ENCODE assay signal across 8 mouse cellular contexts in the genomic region with DNA sequence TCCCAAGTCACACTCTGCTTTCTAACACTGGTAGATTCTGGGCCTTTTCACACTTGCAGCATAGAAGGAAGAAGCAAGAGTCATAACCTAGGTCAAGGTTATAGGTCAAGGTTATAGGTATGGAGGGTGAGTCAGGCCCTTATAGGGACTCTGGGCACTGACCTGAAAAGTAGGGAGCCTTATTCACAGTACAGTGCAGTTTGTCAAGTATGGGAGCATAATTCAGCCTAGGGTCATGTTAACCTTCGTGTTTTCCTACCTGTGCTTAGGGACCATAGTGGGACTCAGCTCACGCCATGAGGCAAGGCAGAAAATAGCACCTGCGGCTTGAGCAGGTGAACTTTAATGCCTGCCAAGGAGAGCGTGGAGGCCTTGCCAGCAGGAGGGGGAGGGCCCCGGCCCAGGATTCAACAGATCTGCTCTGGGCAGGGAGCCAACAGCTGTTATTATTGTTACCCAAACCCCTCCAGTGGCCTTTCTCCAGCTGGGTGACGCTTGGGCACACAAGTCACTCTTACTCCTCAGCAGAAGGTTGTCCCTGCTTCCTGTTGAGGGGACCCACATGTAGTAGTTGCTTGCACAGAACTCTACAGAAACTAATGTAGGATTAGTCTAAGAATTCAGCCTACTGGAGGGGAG. TPM values are rescaled to one million over a fixed set of nuclear protein-coding genes. Genes with fewer than 3 reads are reported as not detected.
DNase-seq lines count a peak whose midpoint lies in the region; ATAC-seq lines count a peak whose summit lies in the region.

No protein-coding gene starts in this region.

- peaks cover 37% of the 10 kb centered on the region for H3K4me1 ChIP-seq in limb, embryonic 12.5 days (replicated peaks)
- H3K4me1 ChIP-seq in stomach, embryonic 14.5 days (ENCODE audit: control insufficient read depth, insufficient read depth, low read length) = no peaks in the 10 kb centered on the region

- intact Hi-C loops in heart, postnatal 36 days (cut with DNase I) = no loop called here

- H3K9ac ChIP-seq in limb, embryonic 12.5 days (replicated peaks) = no peak overlapping the region
- no peak overlapping the region for H3K9ac ChIP-seq in stomach, embryonic 14.5 days (replicated peaks; ENCODE audit: low read depth, low read length)

- no peak overlapping the region for H3K27ac ChIP-seq in limb, embryonic 12.5 days
- no peak overlapping the region for H3K27ac ChIP-seq in stomach, embryonic 14.5 days (ENCODE audit: low read length)

- H3K36me3 ChIP-seq in limb, embryonic 12.5 days = peaks cover 21% of the 10 kb centered on the region
- no peaks in the 10 kb centered on the region for H3K36me3 ChIP-seq in stomach, embryonic 14.5 days (ENCODE audit: control insufficient read depth, insufficient read depth, low read length)

- no peaks in the 10 kb centered on the region for H3K27me3 ChIP-seq in limb, embryonic 12.5 days
- no peaks in the 10 kb centered on the region for H3K27me3 ChIP-seq in stomach, embryonic 14.5 days (ENCODE audit: control insufficient read depth, insufficient read depth, low read length)

- H3K4me2 ChIP-seq in limb, embryonic 12.5 days = no peak overlapping the region
- H3K4me2 ChIP-seq in stomach, embryonic 14.5 days (replicated peaks; ENCODE audit: low read depth, low read length) = no peak overlapping the region

- peak; percentile 56; the same call in 1 of the 2 replicates for ATAC-seq in limb, embryonic 12.5 days (ENCODE audit: insufficient number of reproducible peaks, insufficient read depth, low FRiP score, low TSS enrichment, low read depth)
- 0 out of 2 replicates have a peak, but pooled peaks have one; percentile 37 for ATAC-seq in stomach, embryonic 14.5 days (ENCODE audit: insufficient number of reproducible peaks, insufficient read depth, low FRiP score, low read depth)

- H3K9me3 ChIP-seq in limb, embryonic 12.5 days = no peaks in the 10 kb centered on the region
- no peaks in the 10 kb centered on the region for H3K9me3 ChIP-seq in stomach, embryonic 14.5 days (ENCODE audit: control insufficient read depth, low read depth, low read length)

- peak; percentile 20 for DNase-seq in adrenal gland, adult 2 months
- no peak for DNase-seq in adrenal gland, adult 18-20 months (ENCODE audit: low spot score in 2 of 2)
- peak; percentile 1 for DNase-seq in R1 (ENCODE audit: low read depth, low spot score)
- DNase-seq in heart, postnatal 36 days = peak; percentile 3 to 4
- DNase-seq in left cerebral cortex, adult 18-20 months (ENCODE audit: low spot score in 2 of 2) = no peak
- no peak for DNase-seq in embryo, embryonic 10.5 days (ENCODE audit: low spot score)

- 17% methylated on average over 6 of the region's 6 CpGs for WGBS in limb, embryonic 12.5 days
- WGBS in stomach, embryonic 14.5 days = 35% methylated on average over 6 of the region's 6 CpGs

- no peak overlapping the region for H3K4me3 ChIP-seq in limb, embryonic 12.5 days (replicated peaks)
- no peak overlapping the region for H3K4me3 ChIP-seq in stomach, embryonic 14.5 days (ENCODE audit: low read depth, low read length)

RNA-seq across cellular contexts. Expression of a gene that starts 50.0 kb away (rescaled TPM):
- under 1 TPM in 1 of 2 experiments, not detected in 1; 0.24 TPM for total RNA-seq in adrenal gland, adult 2 months (2021)
- 0.08 and 0.10 TPM in 2 replicates for polyA plus RNA-seq in adrenal gland, adult 2 months (2012; rRNA removed)
- total RNA-seq in adrenal gland, adult 18-20 months (2021) = under 1 TPM; 0.13 to 0.33 TPM
- total RNA-seq in heart, postnatal 36 days (2021) = under 1 TPM; 0.41 to 0.53 TPM
- 26.5 and 32.6 TPM in 2 replicates for polyA plus RNA-seq in limb, embryonic 12.5 days (2016; fragmentation: Nextera tagmentation; extraction: Ambion mirVana)
- 0.13 TPM in 1 of 2 replicates, not detected in the other for polyA plus RNA-seq in stomach, embryonic 14.5 days (2014; fragmentation: Nextera tagmentation; extraction: Ambion mirVana)
- 1 to 10 TPM; 1.2 to 1.9 TPM for total RNA-seq in left cerebral cortex, adult 18-20 months (2021)

Comparison
In these comparisons a context has a peak if more than half of its experiments do, and no peak if none do; other contexts are left out.
1. DNase-seq: peak in adrenal gland, adult 2 months (single experiment), R1 (single experiment) and heart, postnatal 36 days (2 of 2); none in adrenal gland, adult 18-20 months (0 of 2), left cerebral cortex, adult 18-20 months (0 of 2) and embryo, embryonic 10.5 days (single experiment).